Mouse (Mus musculus): ENCODE measurements around the gene Gtf2h4. TPM values are rescaled to one million over a fixed set of nuclear protein-coding genes. Genes with fewer than 3 reads are reported as not detected.

Gtf2h4 gene
- polyA plus RNA-seq, 1 experiment from 2014 or later = 31.9 TPM

- no peaks in the 10 kb centered on the region for H3K27me3 ChIP-seq
- H3K9ac ChIP-seq = peak overlapping the region; percentile 83
- WGBS (ENCODE audit: insufficient replicate concordance) = 80% methylated on average over 6 of the region's 6 CpGs
- peak overlapping the region; percentile 83 for H3K4me2 ChIP-seq
- no peaks in the 10 kb centered on the region for H3K9me3 ChIP-seq (replicated peaks)
- H3K27ac ChIP-seq = no peak overlapping the region
- peaks cover 14% of the 10 kb centered on the region; the same call in 1 of the 2 replicates for H3K36me3 ChIP-seq
- DNase-seq (no peak), ATAC-seq (ENCODE audit: low read depth) (no peak)
- peak overlapping the region; percentile 78; the same call in 1 of the 2 replicates for H3K4me3 ChIP-seq (replicated peaks)
- peaks cover 28% of the 10 kb centered on the region for H3K4me1 ChIP-seq (replicated peaks)
Measured at GRCm38 (mm10) chr17:35672527-35672926, 1.0 kb downstream of the Gtf2h4 start.

GRCm38 (mm10) chr17:35671846-35672245 lies 1.7 kb downstream of the Gtf2h4 start:
- Histone ChIP-seq H3K27ac (no peak overlapping the region), H3K4me2 (no peak overlapping the region), H3K27me3 (no peaks in the 10 kb centered on the region), H3K4me1 (replicated peaks) (peaks cover 32% of the 10 kb centered on the region), H3K9me3 (replicated peaks) (no peaks in the 10 kb centered on the region), H3K4me3 (replicated peaks) (no peak overlapping the region), H3K9ac (no peak overlapping the region; the same call in 1 of the 2 replicates), H3K36me3 (peaks cover 14% of the 10 kb centered on the region; the same call in 1 of the 2 replicates)
- no peak for ATAC-seq (ENCODE audit: low read depth)
- no peak for DNase-seq
- WGBS (ENCODE audit: insufficient replicate concordance) = 88% methylated on average over 6 of the region's 6 CpGs

- Histone ChIP-seq H3K4me1 (replicated peaks) (peaks cover 42% of the 10 kb centered on the region), H3K9me3 (replicated peaks) (no peaks in the 10 kb centered on the region), H3K9ac (no peak overlapping the region), H3K27me3 (no peaks in the 10 kb centered on the region), H3K4me3 (replicated peaks) (no peak overlapping the region), H3K27ac (no peak overlapping the region), H3K36me3 (peaks cover 18% of the 10 kb centered on the region; the same call in 1 of the 2 replicates), H3K4me2 (no peak overlapping the region)
- WGBS (ENCODE audit: insufficient replicate concordance) = 83% methylated on average over 9 of the region's 9 CpGs
- DNase-seq (no peak), ATAC-seq (ENCODE audit: low read depth) (no peak)
Measured at GRCm38 (mm10) chr17:35669731-35670130, 3.8 kb downstream of the Gtf2h4 start.

- Histone ChIP-seq H3K36me3 (peaks cover 35% of the 10 kb centered on the region), H3K27me3 (no peaks in the 10 kb centered on the region), H3K4me3 (replicated peaks) (peak within 1 kb of the TSS; percentile 81), H3K27ac (peak within 1 kb of the TSS; percentile 69), H3K4me1 (replicated peaks) (peaks cover 28% of the 10 kb centered on the region), H3K9me3 (replicated peaks) (no peaks in the 10 kb centered on the region), H3K9ac (peak within 1 kb of the TSS; percentile 89), H3K4me2 (peak within 1 kb of the TSS; percentile 97)
- ATAC-seq (ENCODE audit: low read depth) (peak; percentile 84), DNase-seq (peak; percentile 92)
- under 1% methylated on average over 61 of the region's 61 CpGs for WGBS (ENCODE audit: insufficient replicate concordance)
Measured at GRCm38 (mm10) chr17:35667334-35668065, 6.0 kb downstream of the Gtf2h4 start, which contains the start of gene Vars2. Gene Vars2 (minus strand): TSS chr17:35667592.

DNA sequence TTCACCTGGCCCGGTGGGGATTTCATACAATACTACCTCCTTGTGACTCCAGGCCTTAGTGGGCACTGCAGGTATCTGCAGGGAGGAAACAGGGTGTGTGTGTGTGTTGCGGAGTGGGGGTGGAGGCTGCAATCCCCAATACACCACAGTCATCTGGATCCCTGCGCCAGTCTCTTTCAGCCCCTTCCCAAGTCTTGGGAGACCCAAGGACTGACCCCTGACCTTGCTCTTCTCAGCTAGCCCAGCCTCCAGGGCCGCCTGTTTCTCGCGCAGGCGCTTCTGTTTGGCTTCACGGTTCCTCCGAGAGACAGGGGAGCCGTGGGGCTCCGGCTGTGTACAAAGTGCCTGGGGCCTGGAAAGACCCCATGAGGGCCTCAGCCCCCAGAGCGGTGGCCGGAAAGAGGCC lies 6.7 kb downstream of the Gtf2h4 start:
- peaks cover 23% of the 10 kb centered on the region for H3K4me1 ChIP-seq (replicated peaks)
- peak overlapping the region; percentile 89 for H3K9ac ChIP-seq
- H3K27ac ChIP-seq = peak overlapping the region; percentile 63
- peak overlapping the region; percentile 81 for H3K4me3 ChIP-seq (replicated peaks)
- 5% methylated on average over 13 of the region's 13 CpGs for WGBS (ENCODE audit: insufficient replicate concordance)
- H3K27me3 ChIP-seq = no peaks in the 10 kb centered on the region
- no peaks in the 10 kb centered on the region for H3K9me3 ChIP-seq (replicated peaks)
- peak overlapping the region; percentile 97 for H3K4me2 ChIP-seq
- peaks cover 38% of the 10 kb centered on the region for H3K36me3 ChIP-seq
- ATAC-seq (ENCODE audit: low read depth) (peak; percentile 29), DNase-seq (no peak)

GRCm38 (mm10) chr17:35665957-35666515 lies 7.5 kb downstream of the Gtf2h4 start:
- Histone ChIP-seq H3K9ac (no peak overlapping the region), H3K27ac (no peak overlapping the region; the same call in 1 of the 2 replicates), H3K4me1 (replicated peaks) (peaks cover 23% of the 10 kb centered on the region), H3K4me2 (peak overlapping the region; percentile 97; the same call in 1 of the 2 replicates), H3K27me3 (no peaks in the 10 kb centered on the region), H3K4me3 (replicated peaks) (no peak overlapping the region), H3K9me3 (replicated peaks) (no peaks in the 10 kb centered on the region), H3K36me3 (peaks cover 43% of the 10 kb centered on the region)
- DNase-seq (no peak), ATAC-seq (ENCODE audit: low read depth) (no peak)
- 76% methylated on average over 17 of the region's 17 CpGs for WGBS (ENCODE audit: insufficient replicate concordance)

- no peak overlapping the region for H3K9ac ChIP-seq
- peaks cover 4% of the 10 kb centered on the region; the same call in 1 of the 2 replicates for H3K27me3 ChIP-seq
- H3K36me3 ChIP-seq = peaks cover 33% of the 10 kb centered on the region
- WGBS (ENCODE audit: insufficient replicate concordance) = 65% methylated on average over 2 of the region's 2 CpGs
- DNase-seq (no peak), ATAC-seq (ENCODE audit: low read depth) (no peak)
- H3K27ac ChIP-seq = no peak overlapping the region
- no peaks in the 10 kb centered on the region for H3K9me3 ChIP-seq (replicated peaks)
- H3K4me1 ChIP-seq (replicated peaks) = no peaks in the 10 kb centered on the region
- no peak overlapping the region for H3K4me3 ChIP-seq (replicated peaks)
- no peak overlapping the region for H3K4me2 ChIP-seq
Measured at GRCm38 (mm10) chr17:35653086-35653485, 20.5 kb downstream of the Gtf2h4 start.

GRCm38 (mm10) chr17:35649429-35649828 lies 24.1 kb downstream of the Gtf2h4 start:
- DNase-seq = no peak
- Histone ChIP-seq H3K4me1 (replicated peaks) (no peaks in the 10 kb centered on the region), H3K27me3 (peaks cover 15% of the 10 kb centered on the region), H3K27ac (no peak overlapping the region), H3K9me3 (replicated peaks) (no peaks in the 10 kb centered on the region), H3K36me3 (no peaks in the 10 kb centered on the region), H3K4me2 (no peak overlapping the region), H3K4me3 (replicated peaks) (no peak overlapping the region), H3K9ac (no peak overlapping the region)
- 60% methylated on average over 2 of the region's 2 CpGs for WGBS (ENCODE audit: insufficient replicate concordance)
- no peak for ATAC-seq (ENCODE audit: low read depth)

GRCm38 (mm10) chr17:35643609-35644236 lies 29.8 kb downstream of the Gtf2h4 start, which contains the start of gene Mucl3:
Gene Mucl3 (minus strand): TSS chr17:35643695.
- Histone ChIP-seq H3K27ac (no peak within 1 kb of the TSS), H3K9ac (no peak within 1 kb of the TSS), H3K27me3 (peaks cover 35% of the 10 kb centered on the region; the same call in 1 of the 2 replicates), H3K36me3 (no peaks in the 10 kb centered on the region), H3K9me3 (replicated peaks) (no peaks in the 10 kb centered on the region), H3K4me1 (replicated peaks) (no peaks in the 10 kb centered on the region), H3K4me2 (no peak within 1 kb of the TSS), H3K4me3 (replicated peaks) (no peak within 1 kb of the TSS)
- WGBS (ENCODE audit: insufficient replicate concordance) = 51% methylated on average over 13 of the region's 13 CpGs
- DNase-seq (no peak), ATAC-seq (ENCODE audit: low read depth) (no peak)

- H3K27me3 ChIP-seq = peaks cover 43% of the 10 kb centered on the region
- no peaks in the 10 kb centered on the region for H3K9me3 ChIP-seq (replicated peaks)
- no peak overlapping the region for H3K4me2 ChIP-seq
- WGBS (ENCODE audit: insufficient replicate concordance) = 57% methylated on average over 6 of the region's 6 CpGs
- ATAC-seq (ENCODE audit: low read depth) = no peak
- no peak overlapping the region for H3K27ac ChIP-seq
- 0 out of 2 replicates have a peak, but pooled peaks cover 3% of the 10 kb centered on the region for H3K4me1 ChIP-seq (replicated peaks)
- no peak for DNase-seq
- H3K4me3 ChIP-seq (replicated peaks) = no peak overlapping the region
- no peaks in the 10 kb centered on the region for H3K36me3 ChIP-seq
- no peak overlapping the region for H3K9ac ChIP-seq
Measured at GRCm38 (mm10) chr17:35639352-35639751, 34.2 kb downstream of the Gtf2h4 start.

GRCm38 (mm10) chr17:35638475-35639190 lies 34.9 kb downstream of the Gtf2h4 start:
- Histone ChIP-seq H3K9me3 (replicated peaks) (no peaks in the 10 kb centered on the region), H3K9ac (no peak overlapping the region), H3K4me1 (replicated peaks) (0 out of 2 replicates have a peak, but pooled peaks cover 3% of the 10 kb centered on the region), H3K4me3 (replicated peaks) (no peak overlapping the region), H3K27me3 (peaks cover 36% of the 10 kb centered on the region), H3K4me2 (no peak overlapping the region), H3K27ac (no peak overlapping the region), H3K36me3 (no peaks in the 10 kb centered on the region)
- no peak for DNase-seq
- peak; percentile 45 for ATAC-seq (ENCODE audit: low read depth)
- WGBS (ENCODE audit: insufficient replicate concordance) = 17% methylated on average over 14 of the region's 14 CpGs
